Mouse (Mus musculus) ovary, adult 18-20 months (tissue): ENCODE results near the gene Trpm3.

Source experiments
- DNase-seq: peaks from one replicate; pipeline ENCODE4 v3.0.0; 2022; ENCODE audit warnings: low spot score, mixed read lengths

Gene Trpm3

GRCm38 (mm10) chr19:22638394-22638954 lies 499.6 kb downstream of the Trpm3 start:
- DNase-seq = no peak

- DNase-seq = no peak
Measured at GRCm38 (mm10) chr19:22642124-22642523, 503.3 kb downstream of the Trpm3 start.

- DNase-seq = no peak
Measured at GRCm38 (mm10) chr19:22656466-22657215, 517.8 kb downstream of the Trpm3 start.

- no peak for DNase-seq
Measured at GRCm38 (mm10) chr19:22657251-22657650, 518.4 kb downstream of the Trpm3 start.

GRCm38 (mm10) chr19:22665401-22665800 lies 526.6 kb downstream of the Trpm3 start:
- no peak for DNase-seq

- no peak for DNase-seq
Measured at GRCm38 (mm10) chr19:22670222-22670621, 531.4 kb downstream of the Trpm3 start.

GRCm38 (mm10) chr19:22672892-22673291 lies 534.0 kb downstream of the Trpm3 start:
- DNase-seq = no peak

GRCm38 (mm10) chr19:22676206-22676605 lies 537.4 kb downstream of the Trpm3 start:
- DNase-seq = no peak

- no peak for DNase-seq
Measured at GRCm38 (mm10) chr19:22682238-22682637, 543.4 kb downstream of the Trpm3 start.

- DNase-seq = no peak
Measured at GRCm38 (mm10) chr19:22691995-22692394, 553.1 kb downstream of the Trpm3 start.

GRCm38 (mm10) chr19:22692553-22692952 lies 553.7 kb downstream of the Trpm3 start:
- DNase-seq = no peak

- no peak for DNase-seq
Measured at GRCm38 (mm10) chr19:22692956-22693355, 554.1 kb downstream of the Trpm3 start.

GRCm38 (mm10) chr19:22695423-22695822 lies 556.6 kb downstream of the Trpm3 start:
- no peak for DNase-seq

- DNase-seq = no peak
Measured at GRCm38 (mm10) chr19:22698737-22699136, 559.9 kb downstream of the Trpm3 start.

- no peak for DNase-seq
Measured at GRCm38 (mm10) chr19:22700871-22701651, 562.2 kb downstream of the Trpm3 start.

- no peak for DNase-seq
Measured at GRCm38 (mm10) chr19:22703876-22704275, 565.0 kb downstream of the Trpm3 start.

GRCm38 (mm10) chr19:22705414-22705813 lies 566.6 kb downstream of the Trpm3 start:
- no peak for DNase-seq

- no peak for DNase-seq
Measured at GRCm38 (mm10) chr19:22719027-22719426, 580.2 kb downstream of the Trpm3 start.

- DNase-seq = no peak
Measured at GRCm38 (mm10) chr19:22729846-22730245, 591.0 kb downstream of the Trpm3 start.

GRCm38 (mm10) chr19:22730971-22731370 lies 592.1 kb downstream of the Trpm3 start:
- DNase-seq = no peak

- DNase-seq = no peak
Measured at GRCm38 (mm10) chr19:22736870-22737269, 598.0 kb downstream of the Trpm3 start.

GRCm38 (mm10) chr19:22739240-22739639 lies 600.4 kb downstream of the Trpm3 start:
- no peak for DNase-seq

- no peak for DNase-seq
Measured at GRCm38 (mm10) chr19:22753311-22753809, 614.5 kb downstream of the Trpm3 start.
